Mouse (Mus musculus) left cerebral cortex, postnatal 36 days (tissue): Measurements from ENCODE around the gene Gm5678. TPM values are rescaled to one million over a fixed set of nuclear protein-coding genes. Genes with fewer than 3 reads are reported as not detected.
"Not testable (repeated sequence)": the region's sequence is repeated elsewhere in the genome, so short reads cannot be mapped to it uniquely, and the experiment has no call there.

ENCODE experiments used
- DNase-seq, 2 experiments: peaks; one replicate each; pipeline ENCODE4 v3.0.0; 2021 to 2022; ENCODE audit warnings: low spot score in 2 of 2, mixed read lengths in 1 of 2
- intact Hi-C: fragments of 180-260 bp; cut with DNase I; formaldehyde crosslinking; loops from one replicate; pipeline ENCODE4 v1.15.1; 2025
- total RNA-seq, 2 experiments: library from RNA; stranded (reverse); gene quantifications; 2 replicates each; pipeline ENCODE4 v1.2.3; 2021

The Gm5678 gene
- total RNA-seq, 2 experiments from 2014 or later: 3.1 to 3.9 TPM

GRCm38 (mm10) chr16:93605553-93605952, 22.3 kb upstream of the Gm5678 start, which contains the start of gene Cbr1:
Gene Cbr1, plus strand, starts transcription at chr16:93605853.
- intact Hi-C loops: loop anchor here (10.0 kb wide), 1 partner anchor 179 kb away; no protein-coding TSS in a partner anchor
- no peak for DNase-seq

- intact Hi-C loops: loop anchor here (10.0 kb wide), 1 partner anchor 179 kb away; no protein-coding TSS in a partner anchor
- no peak for DNase-seq
These were observed 21.8 kb upstream of the Gm5678 start for GRCm38 (mm10) chr16:93606146-93606545.

GRCm38 (mm10) chr16:93607669-93608101, 20.2 kb upstream of the Gm5678 start:
- DNase-seq: peak; percentile 74 to 81

GRCm38 (mm10) chr16:93608731-93609130, 19.2 kb upstream of the Gm5678 start:
- intact Hi-C loops: loop anchor here (10.0 kb wide), 1 partner anchor 176 kb away; no protein-coding TSS in a partner anchor
- DNase-seq: no peak

More at GRCm38 (mm10) chr16:93607669-93608101, 20.2 kb upstream of the Gm5678 start:
- intact Hi-C loops: loop anchor here (10.0 kb wide), 1 partner anchor 177 kb away; no protein-coding TSS in a partner anchor

- intact Hi-C loops: loop anchor here (10.0 kb wide), 1 partner anchor 175 kb away; no protein-coding TSS in a partner anchor
- no peak for DNase-seq
These were observed 18.1 kb upstream of the Gm5678 start for GRCm38 (mm10) chr16:93609796-93610195.

GRCm38 (mm10) chr16:93610961-93611360, 16.9 kb upstream of the Gm5678 start:
- intact Hi-C loops: no loop called here
- DNase-seq: no peak

- intact Hi-C loops: no loop called here
- DNase-seq: peak; percentile 41 to 52
These were observed 12.6 kb upstream of the Gm5678 start for GRCm38 (mm10) chr16:93615118-93615870.

- DNase-seq, intact Hi-C loops: not testable (repeated sequence)
These were observed 4.1 kb upstream of the Gm5678 start for GRCm38 (mm10) chr16:93623759-93624158.

GRCm38 (mm10) chr16:93624671-93625070, 3.2 kb upstream of the Gm5678 start:
- no peak for DNase-seq
- intact Hi-C loops: no loop called here

- intact Hi-C loops: no loop called here
- DNase-seq: no peak
These were observed 1.2 kb upstream of the Gm5678 start for GRCm38 (mm10) chr16:93626745-93627144.

GRCm38 (mm10) chr16:93644006-93644405, 16.1 kb downstream of the Gm5678 start:
- no peak for DNase-seq
- intact Hi-C loops: no loop called here

GRCm38 (mm10) chr16:93648441-93649183, 20.7 kb downstream of the Gm5678 start:
- DNase-seq: no peak
- intact Hi-C loops: no loop called here

- intact Hi-C loops: no loop called here
These were observed 40.1 kb downstream of the Gm5678 start for GRCm38 (mm10) chr16:93667976-93668375.

GRCm38 (mm10) chr16:93669521-93669920, 41.6 kb downstream of the Gm5678 start:
- DNase-seq: no peak
- intact Hi-C loops: no loop called here

More at GRCm38 (mm10) chr16:93667976-93668375, 40.1 kb downstream of the Gm5678 start:
- DNase-seq: no peak

- intact Hi-C loops, DNase-seq: not testable (repeated sequence)
These were observed 42.6 kb downstream of the Gm5678 start for GRCm38 (mm10) chr16:93670466-93670865.

- intact Hi-C loops: no loop called here
- DNase-seq: no peak
These were observed 43.2 kb downstream of the Gm5678 start for GRCm38 (mm10) chr16:93671064-93671463.

- intact Hi-C loops: no loop called here
These were observed 48.5 kb downstream of the Gm5678 start for GRCm38 (mm10) chr16:93676376-93676775.

GRCm38 (mm10) chr16:93678206-93678605, 50.3 kb downstream of the Gm5678 start:
- intact Hi-C loops: no loop called here
- DNase-seq: no peak

More at GRCm38 (mm10) chr16:93676376-93676775, 48.5 kb downstream of the Gm5678 start:
- no peak for DNase-seq

GRCm38 (mm10) chr16:93679165-93679564, 51.3 kb downstream of the Gm5678 start:
- no peak for DNase-seq
- intact Hi-C loops: no loop called here
